Mouse (Mus musculus) myocyte (in vitro differentiated cells): ENCODE data around the gene Fbll1.

Experiments used
- CEBPB ChIP-seq: IDR thresholded peaks from 2 replicates; pipeline ENCODE4 v1.6.1; 2011; ENCODE audit warnings: mild to moderate bottlenecking, moderate library complexity; ENCODE audit not compliant: poor library complexity, insufficient read depth, severe bottlenecking
- E2F4 ChIP-seq: IDR thresholded peaks from one replicate; pipeline ENCODE4 v1.6.1; 2011; ENCODE audit warnings: mild to moderate bottlenecking, control low read depth, moderate library complexity; ENCODE audit not compliant: insufficient read depth
- MAX ChIP-seq: IDR thresholded peaks from one replicate; pipeline ENCODE4 v1.6.1; 2011; ENCODE audit warnings: low read depth, mild to moderate bottlenecking, control low read depth
- MYOD1 ChIP-seq, 3 experiments: IDR thresholded peaks; one replicate each; pipeline ENCODE4 v1.6.1; 2011; ENCODE audit warnings: control low read depth in 2 of 3, low read depth in 2 of 3, mild to moderate bottlenecking in 2 of 3, moderate library complexity in 1 of 3; ENCODE audit not compliant: insufficient read length in 2 of 3, control insufficient read depth in 1 of 3
- MYOG ChIP-seq, 3 experiments: IDR thresholded peaks; one replicate each; pipeline ENCODE4 v1.6.1; 2011; ENCODE audit warnings: control low read depth in 2 of 3, low read depth in 2 of 3, mild to moderate bottlenecking in 2 of 3; ENCODE audit not compliant: insufficient read length in 2 of 3, control insufficient read depth in 1 of 3, insufficient read depth in 1 of 3
- POLR2A ChIP-seq: IDR thresholded peaks from one replicate; pipeline ENCODE4 v1.6.1; 2011; ENCODE audit warnings: low read depth, mild to moderate bottlenecking, control low read depth, moderate library complexity; ENCODE audit not compliant: insufficient read length
- SRF ChIP-seq: IDR thresholded peaks from one replicate; pipeline ENCODE4 v1.6.1; 2011; ENCODE audit warnings: low read depth; ENCODE audit not compliant: control insufficient read depth, insufficient read length
- USF1 ChIP-seq: IDR thresholded peaks from one replicate; pipeline ENCODE4 v1.6.1; 2011; ENCODE audit warnings: low read depth, mild to moderate bottlenecking, control low read depth, moderate library complexity

- no peak for TF ChIP-seq MAX
- TF ChIP-seq E2F4 = no peak
- no peak for TF ChIP-seq MYOG (IDR thresholded peaks at IDR 0.05; ENCODE audit: control insufficient read depth in 1 of 3, insufficient read depth in 1 of 3, insufficient read length in 2 of 3, low read depth in 2 of 3)
- no peak for TF ChIP-seq CEBPB
- TF ChIP-seq POLR2A = no peak
- TF ChIP-seq SRF = no peak
- TF ChIP-seq MYOD1 (IDR thresholded peaks at IDR 0.05; ENCODE audit: control insufficient read depth in 1 of 3, insufficient read length in 2 of 3, low read depth in 2 of 3) = no peak
- no peak for TF ChIP-seq USF1
These were observed 38.6 kb downstream of the Fbll1 start for GRCm38 (mm10) chr11:35760001-35760626.
